Mouse (Mus musculus) olfactory bulb, adult 2 months (tissue): ENCODE results near the gene Olfr1382.

Experiments
- CTCF ChIP-seq: fragments of 200-500 bp; IDR thresholded peaks from 2 replicates; pipeline ENCODE4 v1.5.1; 2012; ENCODE audit warnings: low read depth, mild to moderate bottlenecking, low read length, moderate library complexity; ENCODE audit not compliant: insufficient read depth
- POLR2A ChIP-seq: fragments of 200-500 bp; IDR thresholded peaks from 2 replicates; pipeline ENCODE4 v1.6.1; 2012; ENCODE audit warnings: mild to moderate bottlenecking, low read depth, low read length, moderate library complexity; ENCODE audit not compliant: insufficient read depth

GRCm38 (mm10) chr11:49518086-49518485 is 10.0 kb upstream of the Olfr1382 start:
- TF ChIP-seq CTCF = no peak
- no peak for TF ChIP-seq POLR2A
